Mouse (Mus musculus): ENCODE measurements around the gene Pck1. TPM values are rescaled to one million over a fixed set of nuclear protein-coding genes. Genes with fewer than 3 reads are reported as not detected.

The Pck1 gene
- total and polyA plus RNA-seq, 2 experiments = 240 to 2,488 TPM

DNA sequence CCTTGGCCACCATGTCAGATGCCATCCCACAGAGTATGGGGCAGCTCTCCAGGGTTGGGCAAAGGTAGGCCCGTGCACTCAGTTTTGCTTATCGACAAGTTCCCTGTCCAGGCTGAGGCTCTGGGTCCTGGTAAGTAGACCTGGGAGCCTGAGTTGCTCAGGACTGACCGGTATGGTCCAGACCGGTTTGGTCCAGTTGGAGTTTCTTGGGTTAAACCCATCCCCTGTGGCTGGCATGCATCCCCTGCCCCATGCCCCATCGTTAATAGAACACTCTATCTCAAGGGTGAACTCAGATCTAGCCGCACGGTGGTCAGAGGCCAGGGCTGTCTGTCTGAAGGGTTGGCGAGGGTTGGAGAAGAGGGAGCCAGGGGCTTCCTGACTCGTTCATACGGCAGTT lies 12.1 kb downstream of the Pck1 start:
- no peaks in the 10 kb centered on the region for H3K27me3 ChIP-seq (ENCODE audit: control insufficient read depth, insufficient read depth, low read length)
- TF ChIP-seq CTCF (IDR thresholded peaks at IDR 0.05; ENCODE audit: low read depth, low read length) (no peak), POLR2A (IDR thresholded peaks at IDR 0.05; ENCODE audit: extremely low read depth, insufficient read depth, low read length) (no peak)
- DNase-seq (ENCODE audit: extremely low read depth, low read depth, low spot score) = no peak

DNA sequence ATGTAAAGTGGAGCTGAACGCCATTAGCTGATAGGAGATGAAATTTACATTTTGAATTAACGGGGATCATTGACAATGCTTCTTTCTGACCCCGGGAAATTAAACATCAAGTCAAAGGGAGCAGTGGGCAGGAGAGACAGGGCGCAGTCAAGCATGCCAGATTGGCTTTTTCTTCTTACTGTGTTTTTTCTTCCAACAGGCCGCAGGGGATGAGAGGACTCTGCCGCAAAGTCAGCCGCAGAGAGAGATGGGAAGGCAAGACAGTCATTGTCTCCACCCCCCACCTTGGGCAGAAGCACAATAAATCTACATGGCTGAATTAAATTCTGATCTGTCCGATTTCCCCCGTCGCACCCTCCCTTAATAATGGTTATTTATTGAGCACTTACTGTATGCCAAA lies 12.5 kb downstream of the Pck1 start:
- Histone ChIP-seq H3K4me3 (ENCODE audit: insufficient read depth, low read depth, low read length) (no peak overlapping the region), H3K9ac (ENCODE audit: low read depth, low read length) (no peak overlapping the region), H3K36me3 (ENCODE audit: control insufficient read depth, insufficient read depth, low read length) (no peaks in the 10 kb centered on the region), H3K4me1 (ENCODE audit: control insufficient read depth, insufficient read depth, low read length) (peaks cover 9% of the 10 kb centered on the region), H3K79me2 (ENCODE audit: control insufficient read depth, insufficient read depth, low read length) (no peaks in the 10 kb centered on the region), H3K27me3 (ENCODE audit: control insufficient read depth, insufficient read depth, low read length) (no peaks in the 10 kb centered on the region), H3K27ac (replicated peaks; ENCODE audit: insufficient read depth, low read depth, low read length) (no peak overlapping the region)
- TF ChIP-seq POLR2A (IDR thresholded peaks at IDR 0.05; ENCODE audit: extremely low read depth, insufficient read depth, low read length) = no peak
- TF ChIP-seq CTCF (IDR thresholded peaks at IDR 0.05; ENCODE audit: low read depth, low read length) = no peak
- no peak for DNase-seq (ENCODE audit: extremely low read depth, low read depth, low spot score)
- 95% methylated on average over 10 of the region's 10 CpGs for WGBS

More for the DNA sequence above, 12.1 kb downstream of the Pck1 start:
- Histone ChIP-seq H3K27ac (replicated peaks; ENCODE audit: insufficient read depth, low read depth, low read length) (no peak overlapping the region), H3K4me3 (ENCODE audit: insufficient read depth, low read depth, low read length) (no peak overlapping the region), H3K36me3 (ENCODE audit: control insufficient read depth, insufficient read depth, low read length) (no peaks in the 10 kb centered on the region), H3K4me1 (ENCODE audit: control insufficient read depth, insufficient read depth, low read length) (peaks cover 7% of the 10 kb centered on the region), H3K9ac (ENCODE audit: low read depth, low read length) (no peak overlapping the region), H3K79me2 (ENCODE audit: control insufficient read depth, insufficient read depth, low read length) (no peaks in the 10 kb centered on the region)
- WGBS = 94% methylated on average over 10 of the region's 10 CpGs

GRCm38 (mm10) chr2:173168411-173168851 lies 15.6 kb downstream of the Pck1 start:
- TF ChIP-seq CTCF (IDR thresholded peaks at IDR 0.05; ENCODE audit: low read depth, low read length) (no peak), POLR2A (IDR thresholded peaks at IDR 0.05; ENCODE audit: extremely low read depth, insufficient read depth, low read length) (no peak)
- no peak overlapping the region for H3K27ac ChIP-seq (replicated peaks; ENCODE audit: insufficient read depth, low read depth, low read length)
- 76% methylated on average over 5 of the region's 5 CpGs for WGBS
- DNase-seq (ENCODE audit: extremely low read depth, low read depth, low spot score) = no peak
- no peaks in the 10 kb centered on the region for H3K79me2 ChIP-seq (ENCODE audit: control insufficient read depth, insufficient read depth, low read length)
- H3K4me1 ChIP-seq (ENCODE audit: control insufficient read depth, insufficient read depth, low read length) = peaks cover 14% of the 10 kb centered on the region
- H3K4me3 ChIP-seq (ENCODE audit: insufficient read depth, low read depth, low read length) = no peak overlapping the region
- H3K27me3 ChIP-seq (ENCODE audit: control insufficient read depth, insufficient read depth, low read length) = no peaks in the 10 kb centered on the region
- no peak overlapping the region for H3K9ac ChIP-seq (ENCODE audit: low read depth, low read length)
- H3K36me3 ChIP-seq (ENCODE audit: control insufficient read depth, insufficient read depth, low read length) = no peaks in the 10 kb centered on the region

DNA sequence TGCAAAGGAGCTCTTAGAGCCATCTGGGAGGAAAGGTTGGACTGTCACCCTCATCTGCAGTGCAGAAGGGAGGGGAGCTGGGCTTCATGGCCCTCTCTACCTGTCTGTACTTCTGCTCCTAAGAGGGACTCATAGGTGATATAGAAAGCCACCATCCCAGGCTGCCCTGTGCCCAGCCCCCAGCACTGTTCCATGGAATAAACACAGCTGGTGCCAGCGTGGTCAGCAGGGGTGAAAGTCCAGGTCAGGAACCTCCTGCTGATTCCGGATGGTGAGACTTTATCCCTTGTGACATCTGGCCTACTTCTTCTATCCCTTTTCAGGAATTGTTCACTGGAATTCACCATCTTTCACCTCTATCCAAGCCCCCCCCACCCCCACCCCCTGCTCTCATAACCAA lies 17.2 kb downstream of the Pck1 start:
- H3K79me2 ChIP-seq (ENCODE audit: control insufficient read depth, insufficient read depth, low read length) = no peaks in the 10 kb centered on the region
- 19% methylated on average over 2 of the region's 2 CpGs for WGBS
- no peak for TF ChIP-seq CTCF (IDR thresholded peaks at IDR 0.05; ENCODE audit: low read depth, low read length)
- TF ChIP-seq POLR2A (IDR thresholded peaks at IDR 0.05; ENCODE audit: extremely low read depth, insufficient read depth, low read length) = no peak

DNA sequence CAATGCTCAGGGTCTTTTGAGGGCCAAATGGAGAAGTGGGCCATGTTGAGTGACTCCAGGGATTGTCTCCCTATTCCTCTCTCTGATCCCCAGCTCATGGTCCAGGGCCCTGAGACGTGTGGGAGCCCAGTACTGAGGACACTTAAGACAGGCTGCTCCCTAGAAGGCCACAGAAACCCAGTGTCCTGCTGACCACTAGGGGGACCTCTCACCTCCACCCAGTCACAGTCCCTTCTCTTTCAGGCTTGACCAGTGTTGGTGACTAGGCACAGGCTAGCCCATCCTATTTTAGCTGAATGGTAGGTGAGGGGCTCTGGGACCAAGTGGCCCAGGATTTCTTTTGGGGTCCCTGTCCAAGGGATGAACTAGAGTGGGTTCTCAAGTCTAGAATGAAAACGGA lies 17.9 kb downstream of the Pck1 start:
- TF ChIP-seq CTCF (IDR thresholded peaks at IDR 0.05; ENCODE audit: low read depth, low read length) (peak; percentile 66), POLR2A (IDR thresholded peaks at IDR 0.05; ENCODE audit: extremely low read depth, insufficient read depth, low read length) (no peak)
- DNase-seq (ENCODE audit: extremely low read depth, low read depth, low spot score) = no peak
- no peaks in the 10 kb centered on the region for H3K79me2 ChIP-seq (ENCODE audit: control insufficient read depth, insufficient read depth, low read length)
- H3K36me3 ChIP-seq (ENCODE audit: control insufficient read depth, insufficient read depth, low read length) = no peaks in the 10 kb centered on the region
- WGBS = 55% methylated on average over 2 of the region's 2 CpGs
- H3K4me3 ChIP-seq (ENCODE audit: insufficient read depth, low read depth, low read length) = no peak overlapping the region
- no peak overlapping the region for H3K9ac ChIP-seq (ENCODE audit: low read depth, low read length)
- peak overlapping the region; percentile 66 for H3K27ac ChIP-seq (replicated peaks; ENCODE audit: insufficient read depth, low read depth, low read length)
- no peaks in the 10 kb centered on the region for H3K27me3 ChIP-seq (ENCODE audit: control insufficient read depth, insufficient read depth, low read length)
- peaks cover 14% of the 10 kb centered on the region for H3K4me1 ChIP-seq (ENCODE audit: control insufficient read depth, insufficient read depth, low read length)

More for the DNA sequence above, 17.2 kb downstream of the Pck1 start:
- Histone ChIP-seq H3K9ac (ENCODE audit: low read depth, low read length) (no peak overlapping the region), H3K27ac (replicated peaks; ENCODE audit: insufficient read depth, low read depth, low read length) (peak overlapping the region; percentile 66), H3K27me3 (ENCODE audit: control insufficient read depth, insufficient read depth, low read length) (no peaks in the 10 kb centered on the region), H3K36me3 (ENCODE audit: control insufficient read depth, insufficient read depth, low read length) (no peaks in the 10 kb centered on the region), H3K4me3 (ENCODE audit: insufficient read depth, low read depth, low read length) (no peak overlapping the region), H3K4me1 (ENCODE audit: control insufficient read depth, insufficient read depth, low read length) (peaks cover 14% of the 10 kb centered on the region)
- DNase-seq (ENCODE audit: extremely low read depth, low read depth, low spot score) = peak; percentile 92

- Histone ChIP-seq H3K27me3 (ENCODE audit: control insufficient read depth, insufficient read depth, low read length) (no peaks in the 10 kb centered on the region), H3K9ac (ENCODE audit: low read depth, low read length) (no peak overlapping the region), H3K4me3 (ENCODE audit: insufficient read depth, low read depth, low read length) (no peak overlapping the region), H3K79me2 (ENCODE audit: control insufficient read depth, insufficient read depth, low read length) (no peaks in the 10 kb centered on the region), H3K27ac (replicated peaks; ENCODE audit: insufficient read depth, low read depth, low read length) (no peak overlapping the region), H3K4me1 (ENCODE audit: control insufficient read depth, insufficient read depth, low read length) (peaks cover 14% of the 10 kb centered on the region), H3K36me3 (ENCODE audit: control insufficient read depth, insufficient read depth, low read length) (no peaks in the 10 kb centered on the region)
- WGBS = 43% methylated on average over 30 of the region's 30 CpGs
- TF ChIP-seq POLR2A (IDR thresholded peaks at IDR 0.05; ENCODE audit: extremely low read depth, insufficient read depth, low read length) (no peak), CTCF (IDR thresholded peaks at IDR 0.05; ENCODE audit: low read depth, low read length) (no peak)
- DNase-seq (ENCODE audit: extremely low read depth, low read depth, low spot score) = no peak
Measured at GRCm38 (mm10) chr2:173171470-173171869, 18.6 kb downstream of the Pck1 start.

Data from liver, adult 2 months (tissue).